Mouse (Mus musculus): ENCODE results near the gene Cdkn2a.

DNA sequence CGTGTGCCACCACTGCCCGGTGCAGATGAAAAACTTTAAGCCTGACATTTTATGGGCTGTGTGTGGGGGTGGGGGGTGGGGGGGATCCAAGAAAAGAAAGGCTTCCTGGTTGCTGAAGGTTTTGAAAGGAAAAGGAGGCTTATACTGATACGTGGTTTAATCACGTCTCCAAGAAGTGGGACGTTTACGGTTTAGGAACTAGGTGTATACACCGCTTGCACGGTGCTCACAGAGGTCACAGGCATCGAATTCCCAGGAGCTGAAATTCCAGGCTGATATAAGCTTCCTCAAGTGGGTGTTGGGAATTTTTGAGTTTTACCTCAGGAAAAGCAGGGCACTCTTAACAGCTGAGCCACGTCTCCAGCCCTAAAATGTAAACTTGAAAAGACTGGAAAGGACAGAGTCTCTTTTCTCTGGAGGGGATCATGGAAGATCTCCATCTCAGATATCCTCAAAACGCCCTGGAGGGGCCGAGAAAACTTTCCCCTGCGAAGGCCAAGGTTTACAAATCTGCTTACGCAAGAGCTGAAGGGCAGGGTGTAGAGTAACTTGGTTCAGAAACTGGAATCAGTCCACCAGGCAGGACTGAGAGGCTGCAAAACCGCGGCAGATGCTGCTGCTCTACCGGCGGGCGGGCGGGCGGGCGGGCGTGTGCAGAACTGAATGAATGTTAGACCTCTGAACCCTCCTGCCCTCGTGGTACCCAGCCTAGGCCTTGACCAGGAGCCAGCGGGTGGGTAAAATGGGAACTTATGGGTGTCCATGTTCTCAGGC lies 18.5 kb downstream of the Cdkn2a start:
- no peak for TF ChIP-seq POLR2A (IDR thresholded peaks at IDR 0.05; ENCODE audit: borderline replicate concordance, extremely low read depth, low read depth, low read length)
- no peak for TF ChIP-seq CTCF (IDR thresholded peaks at IDR 0.05; ENCODE audit: insufficient read depth, low read length)
